Mouse (Mus musculus) liver, embryonic 14.5 days (tissue): ENCODE data around the gene Ciao2a. TPM values are rescaled to one million over a fixed set of nuclear protein-coding genes. Genes with fewer than 3 reads are reported as not detected.

Experiments used
- ATAC-seq: fragments of 200-750 bp; cut with Nextera tagmentation; 2 replicates; pipeline ENCODE4 v1.8.0; 2017; ENCODE audit warnings: moderate number of reproducible peaks, mild to moderate bottlenecking, moderate library complexity; ENCODE audit not compliant: insufficient read depth
- DNase-seq, 3 experiments: peaks; one replicate each; pipeline ENCODE4 v3.0.0-alpha.2; 2012 to 2013; ENCODE audit warnings: low read depth in 3 of 3, low spot score in 3 of 3
- H3K27ac ChIP-seq: fragments of 300-500 bp; sonication (generic); 2 replicates; pipeline ENCODE4 v1.5.1; 2014; ENCODE audit warnings: moderate library complexity, mild to moderate bottlenecking, control low read depth, inconsistent platforms
- H3K27me3 ChIP-seq: fragments of 300-500 bp; sonication (generic); 2 replicates; pipeline ENCODE4 v1.6.1; 2014; ENCODE audit warnings: mild to moderate bottlenecking, low read length, moderate library complexity; ENCODE audit not compliant: control insufficient read depth, insufficient read depth
- H3K36me3 ChIP-seq: fragments of 300-500 bp; sonication (generic); replicated peaks from 2 replicates; pipeline ENCODE4 v1.6.1; 2014; ENCODE audit warnings: low read depth; ENCODE audit not compliant: control insufficient read depth, insufficient read depth
- H3K4me1 ChIP-seq, 2 experiments: fragments of 200-500 bp in 1 of 2; fragments of 300-500 bp in 1 of 2; sonication (generic) in 1 of 2; replicated peaks; 2 replicates each; pipeline ENCODE4 v1.6.1; 2012 to 2014; ENCODE audit warnings: antibody characterized with exemption in 1 of 2, inconsistent platforms in 1 of 2, low read length in 1 of 2; ENCODE audit not compliant: control insufficient read depth in 2 of 2, insufficient read depth in 2 of 2
- H3K4me2 ChIP-seq: fragments of 300-500 bp; sonication (generic); 2 replicates; pipeline ENCODE4 v1.6.1; 2014; ENCODE audit warnings: low read depth, mild to moderate bottlenecking, control low read depth, moderate library complexity
- H3K4me3 ChIP-seq, 2 experiments: fragments of 200-500 bp in 1 of 2; fragments of 300-500 bp in 1 of 2; sonication (generic) in 1 of 2; 2 replicates each; pipeline ENCODE4 v1.5.1; 2012 to 2014; ENCODE audit warnings: low read depth in 2 of 2, low read length in 2 of 2, mild to moderate bottlenecking in 2 of 2, control low read depth in 1 of 2, inconsistent platforms in 1 of 2, moderate library complexity in 1 of 2; ENCODE audit not compliant: insufficient read depth in 1 of 2
- H3K9ac ChIP-seq: fragments of 300-500 bp; sonication (generic); replicated peaks from 2 replicates; pipeline ENCODE4 v1.6.1; 2014; ENCODE audit warnings: mild to moderate bottlenecking, control low read depth, moderate library complexity
- H3K9me3 ChIP-seq: fragments of 300-500 bp; sonication (generic); 2 replicates; pipeline ENCODE4 v1.6.1; 2016; ENCODE audit warnings: low read length, mixed read lengths; ENCODE audit not compliant: control insufficient read depth
- CTCF ChIP-seq: IDR thresholded peaks from 2 replicates; pipeline ENCODE4 v1.5.1; 2016; ENCODE audit warnings: antibody characterized with exemption, low read depth, control low read depth
- EP300 ChIP-seq: IDR thresholded peaks from 2 replicates; pipeline ENCODE4 v1.6.1; 2016; ENCODE audit warnings: antibody characterized with exemption, low read depth
- WGBS: fragments of 180-500 bp; shearing (Covaris S2); extraction: QIAGEN DNeasy Blood & Tissue Kit; methylation state at CpG from one replicate; pipeline ENCODE4 v1.1.7; 2014; ENCODE audit not compliant: insufficient replicate concordance; 5-methylcytosine and 5-hydroxymethylcytosine counted together
- polyA plus RNA-seq, 2 experiments: library from polyadenylated mRNA; depleted of rRNA in 1 of 2; stranded (reverse) in 1 of 2; unstranded in 1 of 2; fragments of >200 nt; fragmentation: Nextera tagmentation in 1 of 2; extraction: Ambion mirVana in 1 of 2; gene quantifications; 2 replicates each; pipeline versions ENCODE4 v1.2.1 to v1.2.3; 2012 to 2014

Gene Ciao2a
- polyA plus RNA-seq, 2 experiments = 50.1 to 132 TPM

- peaks cover 32 to 33% of the 10 kb centered on the region in 2 experiments for H3K4me1 ChIP-seq
- 76% methylated on average over 2 of the region's 2 CpGs for WGBS
- no peak for ATAC-seq
- H3K27me3 ChIP-seq = no peaks in the 10 kb centered on the region
- no peaks in the 10 kb centered on the region for H3K9me3 ChIP-seq
- H3K4me2 ChIP-seq = peak overlapping the region; percentile 43
- DNase-seq = no peak
- TF ChIP-seq CTCF = no peak
- TF ChIP-seq EP300 = no peak
- peak overlapping the region; percentile 68 for H3K27ac ChIP-seq
- H3K9ac ChIP-seq = no peak overlapping the region
- peaks cover 4% of the 10 kb centered on the region for H3K36me3 ChIP-seq
- H3K4me3 ChIP-seq = no peak overlapping the region
Measured at GRCm38 (mm10) chr9:66119498-66119897, 6.9 kb upstream of the Ciao2a start.

DNA sequence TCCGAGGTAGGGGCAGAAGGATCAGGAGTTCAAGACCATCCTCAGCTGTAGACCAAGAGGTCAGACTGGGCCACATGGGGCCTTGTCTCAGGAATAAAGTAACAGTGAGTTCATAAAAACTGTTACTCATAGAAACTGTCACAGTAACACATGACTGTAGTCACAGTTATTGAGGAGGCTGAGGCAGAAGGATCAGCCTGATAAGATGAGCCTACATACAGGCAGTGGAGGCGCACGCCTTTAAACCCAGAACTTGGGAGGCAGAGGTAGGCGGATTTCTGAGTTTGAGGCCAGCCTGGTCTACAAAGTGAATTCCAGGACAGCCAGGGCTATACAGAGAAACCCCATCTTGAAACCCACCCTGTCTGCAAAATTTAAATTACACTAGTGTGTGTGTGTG, 6.3 kb upstream of the Ciao2a start:
- WGBS = 38% methylated on average over 4 of the region's 4 CpGs
- Histone ChIP-seq H3K9me3 (no peaks in the 10 kb centered on the region), H3K4me3 (no peak overlapping the region), H3K27me3 (no peaks in the 10 kb centered on the region), H3K27ac (peak overlapping the region; percentile 68), H3K4me1 (peaks cover 34 to 35% of the 10 kb centered on the region in 2 experiments), H3K4me2 (peak overlapping the region; percentile 43), H3K9ac (peak overlapping the region; percentile 16), H3K36me3 (peaks cover 4% of the 10 kb centered on the region)
- ATAC-seq (peak; percentile 31), DNase-seq (peak in 2 of 3 experiments; percentile 61 to 64)
- TF ChIP-seq EP300 (peak; percentile 71), CTCF (no peak)

DNA sequence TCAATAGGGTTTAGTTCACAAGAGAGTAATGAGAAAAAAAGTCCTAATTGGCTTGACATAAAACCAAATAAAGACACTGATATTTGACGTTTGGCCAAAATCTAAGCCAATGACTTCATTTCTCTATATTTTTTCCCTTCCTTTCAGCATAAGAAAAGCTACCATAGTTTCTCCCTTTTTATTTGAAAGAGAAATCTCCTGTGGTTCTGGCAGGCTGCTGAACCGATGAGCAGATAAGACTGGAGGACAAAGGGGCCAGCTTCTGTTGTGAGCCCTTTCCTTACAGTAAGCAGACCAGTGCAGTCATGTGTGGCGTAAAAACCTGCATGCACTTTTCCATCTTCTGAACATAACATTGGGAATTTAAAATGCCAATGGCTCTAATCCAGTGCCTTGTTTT, 5.5 kb upstream of the Ciao2a start:
- Histone ChIP-seq H3K9ac (no peak overlapping the region), H3K4me2 (peak overlapping the region; percentile 43), H3K4me3 (no peak overlapping the region), H3K27ac (peak overlapping the region; percentile 24; the same call in 1 of the 2 replicates), H3K4me1 (peaks cover 42 to 43% of the 10 kb centered on the region in 2 experiments), H3K27me3 (no peaks in the 10 kb centered on the region), H3K9me3 (no peaks in the 10 kb centered on the region), H3K36me3 (no peaks in the 10 kb centered on the region; the same call in none of the 2 replicates)
- WGBS = 41% methylated on average over 3 of the region's 3 CpGs
- TF ChIP-seq EP300 (no peak), CTCF (no peak)
- DNase-seq (no peak), ATAC-seq (no peak)

DNA sequence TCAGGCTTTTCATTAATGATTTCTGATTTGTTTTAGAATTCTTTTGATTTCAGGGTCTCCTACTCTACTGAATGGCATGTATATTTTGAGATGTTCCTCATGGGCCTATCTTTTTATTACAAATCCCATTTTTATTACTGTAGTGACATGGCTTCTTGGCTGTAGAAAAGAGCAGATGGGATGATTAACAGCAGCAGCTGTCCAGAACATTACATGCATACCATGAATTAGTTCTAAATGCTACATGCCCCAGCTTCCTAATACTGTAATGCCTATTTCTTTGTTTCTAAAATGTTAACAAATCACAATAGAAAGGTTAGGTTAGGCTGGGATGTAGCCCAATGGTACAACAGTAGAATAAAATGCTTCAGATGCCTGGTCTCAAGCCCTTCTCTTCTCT, 5.0 kb upstream of the Ciao2a start:
- Histone ChIP-seq H3K4me3 (no peak overlapping the region), H3K27me3 (no peaks in the 10 kb centered on the region), H3K27ac (no peak overlapping the region), H3K4me2 (peak overlapping the region; percentile 43), H3K9me3 (no peaks in the 10 kb centered on the region), H3K36me3 (no peaks in the 10 kb centered on the region; the same call in none of the 2 replicates), H3K4me1 (peaks cover 43% of the 10 kb centered on the region in 2 experiments), H3K9ac (no peak overlapping the region)
- ATAC-seq = no peak
- TF ChIP-seq EP300 (no peak), CTCF (no peak)
- DNase-seq = no peak

GRCm38 (mm10) chr9:66123648-66124047, 2.8 kb upstream of the Ciao2a start:
- Histone ChIP-seq H3K4me2 (peak overlapping the region; percentile 96), H3K9me3 (no peaks in the 10 kb centered on the region), H3K9ac (peak overlapping the region; percentile 91), H3K27me3 (no peaks in the 10 kb centered on the region), H3K36me3 (no peaks in the 10 kb centered on the region; the same call in 1 of the 2 replicates), H3K4me1 (peaks cover 50 to 54% of the 10 kb centered on the region in 2 experiments), H3K4me3 (peak overlapping the region; percentile 91 to 92), H3K27ac (peak overlapping the region; percentile 87)
- no peak for DNase-seq
- ATAC-seq = no peak
- no peak for TF ChIP-seq CTCF
- TF ChIP-seq EP300 = no peak
- 7% methylated on average over 5 of the region's 5 CpGs for WGBS
